Mouse (Mus musculus): Measurements from ENCODE around the gene Scd4. TPM values are rescaled to one million over a fixed set of nuclear protein-coding genes. Genes with fewer than 3 reads are reported as not detected.
"Not testable (repeated sequence)": the region's sequence is repeated elsewhere in the genome, so short reads cannot be mapped to it uniquely, and the experiment has no call there.

Scd4 gene
- polyA plus RNA-seq, 1 experiment from 2014 or later, result 0.08 TPM

DNA sequence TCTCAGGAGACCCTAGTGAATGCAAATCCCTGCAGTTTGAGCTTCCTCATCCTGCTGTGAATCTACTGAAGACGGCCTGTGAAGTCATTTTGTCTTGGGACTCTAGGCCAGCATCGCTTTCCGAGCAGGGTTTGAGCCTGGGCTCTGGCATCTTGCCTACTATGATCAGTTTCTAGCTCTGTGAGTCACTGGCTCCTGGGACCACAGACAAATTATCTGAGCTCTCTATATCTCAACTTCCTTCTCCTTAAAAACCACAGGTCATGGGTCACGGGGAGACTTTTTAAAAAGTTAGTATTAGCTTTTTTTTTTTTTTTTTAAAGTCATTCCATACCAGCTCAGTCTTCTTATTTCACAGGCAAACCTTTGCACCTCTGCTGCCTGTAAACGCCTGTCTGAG, 981 bp upstream of the Scd4 start:
- H3K9me3 ChIP-seq, result no peaks in the 10 kb centered on the region
- no peak overlapping the region for H3K4me2 ChIP-seq
- 89% methylated on average over 5 of the region's 5 CpGs for WGBS
- H3K27me3 ChIP-seq (replicated peaks), result no peaks in the 10 kb centered on the region
- H3K4me1 ChIP-seq, result no peaks in the 10 kb centered on the region
- H3K9ac ChIP-seq, result no peak overlapping the region
- no peak for ATAC-seq (replicated peaks)
- H3K36me3 ChIP-seq (replicated peaks), result no peaks in the 10 kb centered on the region
- H3K27ac ChIP-seq, result no peak overlapping the region
- H3K4me3 ChIP-seq, result no peak overlapping the region

DNA sequence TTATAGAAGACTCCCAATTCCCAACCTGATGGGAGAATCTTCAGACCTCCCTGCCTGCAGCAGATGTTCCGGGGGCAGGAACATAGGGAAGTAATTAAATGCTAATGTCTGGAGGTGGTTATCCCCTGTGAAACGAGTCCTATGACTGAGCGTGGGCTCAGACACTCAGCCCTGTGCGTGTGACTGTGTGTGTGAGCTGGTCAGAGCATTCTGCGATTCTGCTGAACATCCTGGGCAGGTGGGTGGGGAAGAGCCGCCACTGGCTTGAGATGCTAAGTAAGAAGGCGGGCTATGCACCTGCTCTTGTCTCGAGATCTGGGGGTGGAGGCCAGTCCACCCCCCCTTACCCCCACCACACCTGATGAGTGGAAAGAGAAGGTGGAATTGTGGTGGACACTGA, 566 bp upstream of the Scd4 start:
- H3K4me1 ChIP-seq, result no peaks in the 10 kb centered on the region
- H3K36me3 ChIP-seq (replicated peaks), result no peaks in the 10 kb centered on the region
- no peaks in the 10 kb centered on the region for H3K9me3 ChIP-seq
- no peak overlapping the region for H3K4me3 ChIP-seq
- no peak overlapping the region for H3K9ac ChIP-seq
- ATAC-seq (replicated peaks), result no peak
- 81% methylated on average over 8 of the region's 8 CpGs for WGBS
- H3K27me3 ChIP-seq (replicated peaks), result no peaks in the 10 kb centered on the region
- no peak overlapping the region for H3K27ac ChIP-seq
- no peak overlapping the region for H3K4me2 ChIP-seq

DNA sequence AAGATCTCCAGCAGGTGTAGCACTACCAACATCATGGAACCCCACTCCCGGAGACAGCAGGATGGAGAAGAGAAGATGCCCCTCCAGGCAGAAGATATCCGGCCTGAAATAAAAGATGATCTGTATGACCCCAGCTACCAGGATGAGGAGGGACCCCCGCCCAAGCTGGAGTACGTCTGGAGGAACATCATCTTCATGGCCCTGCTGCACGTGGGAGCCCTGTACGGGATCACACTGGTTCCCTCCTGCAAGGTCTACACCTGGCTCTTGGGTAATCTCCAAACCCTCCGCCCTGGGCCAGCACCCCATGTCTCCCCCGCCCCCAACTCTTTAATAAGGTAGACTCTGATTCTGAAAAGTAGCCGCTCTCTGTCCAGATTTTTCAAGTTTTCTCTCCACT, 1.1 kb downstream of the Scd4 start:
- ATAC-seq (replicated peaks), result no peak
- 94% methylated on average over 9 of the region's 9 CpGs for WGBS
- no peak overlapping the region for H3K27ac ChIP-seq
- no peaks in the 10 kb centered on the region for H3K4me1 ChIP-seq
- H3K9me3 ChIP-seq, result no peaks in the 10 kb centered on the region
- no peaks in the 10 kb centered on the region for H3K27me3 ChIP-seq (replicated peaks)
- no peak overlapping the region for H3K9ac ChIP-seq
- H3K4me3 ChIP-seq, result no peak overlapping the region
- no peak overlapping the region for H3K4me2 ChIP-seq
- H3K36me3 ChIP-seq (replicated peaks), result no peaks in the 10 kb centered on the region

DNA sequence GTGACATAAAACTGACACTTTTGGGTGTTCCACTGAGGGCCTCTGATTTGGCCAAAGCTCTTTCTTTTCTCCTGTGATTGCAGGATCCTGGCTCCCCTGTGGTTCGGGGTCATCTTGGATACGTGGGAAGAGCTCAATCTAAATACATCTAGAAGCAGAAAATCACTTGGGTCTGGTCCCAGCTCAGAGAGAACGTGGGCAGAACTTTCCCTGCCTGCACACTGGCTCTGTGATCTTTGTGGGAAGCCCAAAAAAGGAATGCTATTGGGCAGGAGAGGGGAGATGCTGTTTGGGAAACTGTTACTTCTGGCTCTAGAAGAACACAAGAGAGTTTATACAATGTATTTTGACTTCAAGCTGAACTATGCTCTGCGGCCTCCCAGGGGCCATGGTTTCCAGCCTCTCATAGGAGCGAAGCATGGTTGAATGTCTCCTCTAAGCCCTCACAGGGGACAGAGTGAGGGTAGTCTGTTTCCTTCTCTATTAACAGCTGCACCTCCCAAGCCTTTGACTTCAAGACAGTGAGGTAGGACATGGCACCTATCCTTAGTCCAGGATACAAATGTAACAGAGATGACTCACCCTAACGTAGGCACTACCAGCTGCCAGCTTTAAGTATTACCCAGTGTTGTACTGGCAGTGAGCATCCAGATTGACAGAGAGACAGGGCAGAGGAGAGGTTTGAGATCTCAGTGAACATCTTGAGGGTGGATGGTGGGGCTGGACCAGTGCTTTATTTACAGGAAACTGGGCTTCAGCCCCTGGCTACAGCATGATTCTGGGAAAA, 3.2 kb downstream of the Scd4 start:
- Histone ChIP-seq H3K4me1 (no peaks in the 10 kb centered on the region), H3K9ac (no peak overlapping the region), H3K9me3 (no peaks in the 10 kb centered on the region), H3K4me3 (no peak overlapping the region), H3K27me3 (replicated peaks) (no peaks in the 10 kb centered on the region), H3K4me2 (no peak overlapping the region), H3K27ac (no peak overlapping the region), H3K36me3 (replicated peaks) (no peaks in the 10 kb centered on the region)
- WGBS, result 76% methylated on average over 6 of the region's 6 CpGs
- ATAC-seq (replicated peaks), result no peak

DNA sequence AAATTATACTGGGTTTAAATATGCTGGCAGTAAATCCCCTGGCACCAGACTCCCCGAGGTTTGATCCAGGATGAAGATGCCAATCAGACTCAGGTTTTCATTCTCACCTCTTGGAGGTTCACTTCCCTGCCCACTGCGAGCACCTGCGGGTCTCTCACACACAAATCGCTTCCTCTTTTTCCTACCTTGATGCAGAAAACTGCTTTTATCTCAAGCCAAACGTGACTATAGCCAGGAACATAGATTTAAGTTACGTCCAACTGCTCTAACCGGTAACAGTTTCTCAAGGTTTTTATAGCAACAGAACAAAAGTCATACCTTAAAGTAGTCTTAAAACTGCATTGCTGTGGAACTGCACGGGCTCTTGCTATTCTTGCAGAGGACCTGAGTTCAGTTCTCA, 16.8 kb downstream of the Scd4 start:
- no peaks in the 10 kb centered on the region for H3K4me1 ChIP-seq
- WGBS, result 89% methylated on average over 8 of the region's 8 CpGs
- H3K36me3 ChIP-seq (replicated peaks), result no peaks in the 10 kb centered on the region
- no peaks in the 10 kb centered on the region for H3K27me3 ChIP-seq (replicated peaks)
- H3K4me3 ChIP-seq, result no peak overlapping the region
- no peak overlapping the region for H3K4me2 ChIP-seq
- no peaks in the 10 kb centered on the region for H3K9me3 ChIP-seq
- no peak for ATAC-seq (replicated peaks)
- H3K9ac ChIP-seq, result no peak overlapping the region
- H3K27ac ChIP-seq, result no peak overlapping the region

DNA sequence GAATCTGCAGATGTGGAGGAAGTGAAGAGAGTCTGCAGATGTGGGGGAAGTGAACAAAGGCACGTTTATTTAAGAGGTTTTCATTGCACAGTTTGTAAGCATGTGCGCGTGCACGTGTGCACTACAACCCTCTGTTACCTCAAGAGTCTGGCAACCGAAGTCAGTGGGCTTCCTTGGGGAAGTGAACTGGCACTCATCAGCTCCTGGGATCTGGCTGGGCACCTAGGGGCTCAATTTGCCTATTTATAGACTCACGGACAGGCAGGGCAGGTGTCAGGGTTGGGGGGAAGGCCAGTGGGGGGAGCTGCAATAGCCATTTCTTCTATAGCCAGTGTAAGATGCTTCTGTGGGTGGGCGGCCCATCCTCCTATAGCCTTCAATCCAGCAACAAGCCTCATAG, 18.9 kb downstream of the Scd4 start:
- Histone ChIP-seq H3K9me3 (no peaks in the 10 kb centered on the region), H3K4me1 (no peaks in the 10 kb centered on the region), H3K27ac (no peak overlapping the region), H3K4me3 (no peak overlapping the region), H3K9ac (no peak overlapping the region), H3K4me2 (no peak overlapping the region), H3K27me3 (replicated peaks) (no peaks in the 10 kb centered on the region), H3K36me3 (replicated peaks) (no peaks in the 10 kb centered on the region)
- ATAC-seq (replicated peaks), result no peak
- WGBS, result 77% methylated on average over 7 of the region's 7 CpGs

DNA sequence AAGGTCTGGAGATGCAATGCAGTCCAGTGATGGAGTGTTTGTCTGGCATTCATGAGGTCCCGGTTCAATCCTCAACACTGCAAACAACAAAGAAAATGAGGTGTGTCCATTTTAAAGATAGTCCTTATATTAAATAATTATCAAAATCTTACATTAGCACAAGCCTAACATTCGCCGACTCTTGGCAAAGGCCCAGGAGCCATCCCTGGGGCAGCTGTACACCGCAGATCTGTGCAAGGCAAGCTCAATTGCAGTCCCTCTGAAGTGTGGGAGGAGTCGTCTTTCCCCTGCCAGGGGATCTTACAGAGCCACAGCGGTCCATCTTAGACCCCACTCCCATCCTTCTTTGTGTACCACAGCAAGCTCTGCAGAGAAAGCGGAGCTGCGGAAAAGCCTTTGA, 25.8 kb downstream of the Scd4 start:
- Histone ChIP-seq H3K9me3 (no peaks in the 10 kb centered on the region), H3K27ac (no peak overlapping the region), H3K9ac (no peak overlapping the region), H3K4me2 (no peak overlapping the region), H3K4me1 (peaks cover 3% of the 10 kb centered on the region; the same call in 1 of the 2 replicates), H3K36me3 (replicated peaks) (no peaks in the 10 kb centered on the region), H3K27me3 (replicated peaks) (no peaks in the 10 kb centered on the region), H3K4me3 (no peak overlapping the region)
- no peak for ATAC-seq (replicated peaks)
- WGBS, result 38% methylated on average over 8 of the region's 8 CpGs

DNA sequence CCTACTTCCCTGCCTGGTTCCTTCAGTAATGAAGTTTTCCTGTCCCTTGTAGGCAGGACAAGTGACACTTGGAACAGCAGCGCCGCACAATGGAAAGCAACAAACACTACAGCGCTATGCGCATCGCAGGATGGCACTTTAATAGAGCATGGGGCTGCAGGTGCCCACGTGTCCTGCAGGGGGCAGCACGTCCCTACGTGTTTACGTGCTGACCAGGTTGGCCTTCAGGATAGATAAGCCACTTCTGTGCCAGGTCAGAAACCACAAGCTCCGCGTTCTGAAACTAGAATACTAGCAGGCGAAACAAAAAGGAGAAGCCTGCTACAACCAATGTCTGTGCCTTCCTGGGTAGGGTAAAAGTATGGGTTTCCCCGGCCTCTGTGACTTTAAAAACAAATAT, 30.6 kb downstream of the Scd4 start:
- ATAC-seq (replicated peaks), result no peak
- peaks cover 3% of the 10 kb centered on the region; the same call in 1 of the 2 replicates for H3K4me1 ChIP-seq
- no peak overlapping the region for H3K9ac ChIP-seq
- 19% methylated on average over 13 of the region's 13 CpGs for WGBS
- H3K27ac ChIP-seq, result no peak overlapping the region
- H3K9me3 ChIP-seq, result no peaks in the 10 kb centered on the region
- H3K4me2 ChIP-seq, result no peak overlapping the region
- H3K4me3 ChIP-seq, result no peak overlapping the region
- no peaks in the 10 kb centered on the region for H3K36me3 ChIP-seq (replicated peaks)
- H3K27me3 ChIP-seq (replicated peaks), result no peaks in the 10 kb centered on the region

DNA sequence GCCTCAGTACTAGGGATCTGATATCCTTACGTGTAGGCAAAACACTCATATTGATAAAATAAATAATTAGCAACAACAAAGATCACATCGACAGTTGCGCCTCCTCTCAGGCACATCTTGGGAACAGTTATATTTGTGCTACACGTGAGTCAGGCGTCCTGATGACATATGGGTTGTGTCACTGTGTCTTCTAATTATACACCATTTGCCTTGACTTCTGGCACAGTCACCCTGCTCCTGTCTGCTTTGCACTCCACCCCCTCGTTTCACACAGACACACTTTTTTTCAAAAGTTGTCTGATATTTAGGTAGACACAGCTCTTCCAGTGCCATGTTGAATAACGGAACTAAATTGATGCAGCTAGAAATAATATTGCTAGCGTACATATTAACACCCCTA, 31.1 kb downstream of the Scd4 start:
- Histone ChIP-seq H3K4me2 (no peak overlapping the region), H3K27ac (no peak overlapping the region), H3K4me1 (no peaks in the 10 kb centered on the region), H3K4me3 (no peak overlapping the region), H3K36me3 (replicated peaks) (no peaks in the 10 kb centered on the region), H3K9ac (no peak overlapping the region), H3K9me3 (no peaks in the 10 kb centered on the region), H3K27me3 (replicated peaks) (no peaks in the 10 kb centered on the region)
- WGBS, result 88% methylated on average over 8 of the region's 8 CpGs
- no peak for ATAC-seq (replicated peaks)

DNA sequence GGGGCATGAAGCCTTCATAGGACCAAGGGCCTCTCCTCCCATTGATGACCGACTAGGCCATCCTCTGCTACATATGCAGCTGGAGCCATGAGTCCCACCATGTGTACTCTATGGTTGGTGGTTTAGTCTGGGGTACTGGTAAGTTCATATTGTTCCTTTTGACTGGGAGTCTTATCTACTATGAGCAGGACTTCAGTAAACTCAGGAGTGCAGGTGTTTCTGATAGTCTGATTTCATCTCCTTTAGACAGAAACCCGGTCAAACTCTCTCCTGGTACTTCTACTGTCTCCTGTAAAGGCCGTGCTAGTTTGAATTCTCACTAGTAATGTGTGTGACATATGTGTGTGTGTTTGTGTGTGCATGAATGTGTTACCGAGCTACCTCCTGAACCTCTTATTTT, 32.8 kb downstream of the Scd4 start:
- Histone ChIP-seq H3K4me3 (no peak overlapping the region), H3K27me3 (replicated peaks) (no peaks in the 10 kb centered on the region), H3K36me3 (replicated peaks) (no peaks in the 10 kb centered on the region), H3K9me3 (no peaks in the 10 kb centered on the region), H3K27ac (no peak overlapping the region), H3K9ac (no peak overlapping the region), H3K4me1 (no peaks in the 10 kb centered on the region), H3K4me2 (no peak overlapping the region)
- 91% methylated on average over 4 of the region's 4 CpGs for WGBS
- no peak for ATAC-seq (replicated peaks)

DNA sequence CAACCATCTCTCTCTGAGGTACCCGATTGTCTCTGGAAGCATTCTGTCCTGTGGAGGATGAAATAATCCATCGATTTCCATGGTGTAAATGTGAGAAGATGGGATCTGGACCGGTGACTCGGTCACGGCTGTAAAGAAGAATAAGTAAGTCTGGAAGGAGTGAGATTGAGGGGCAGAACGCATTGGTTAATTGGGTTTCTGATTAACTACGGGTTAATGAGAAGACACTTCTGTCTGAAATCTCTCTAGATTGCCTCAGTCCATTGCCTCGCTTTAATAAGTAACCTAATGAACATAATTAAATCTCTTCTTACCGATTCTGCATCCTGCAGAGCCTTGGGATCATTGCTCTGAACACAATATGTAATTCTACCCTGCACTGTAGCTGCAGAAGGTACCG, 34.2 kb downstream of the Scd4 start:
- H3K27ac ChIP-seq; H3K4me2 ChIP-seq; ATAC-seq (replicated peaks); H3K4me1 ChIP-seq; H3K27me3 ChIP-seq (replicated peaks); H3K36me3 ChIP-seq (replicated peaks); H3K9me3 ChIP-seq; H3K9ac ChIP-seq; H3K4me3 ChIP-seq: not testable (repeated sequence)
- WGBS, result 70% methylated on average over 10 of the region's 10 CpGs

DNA sequence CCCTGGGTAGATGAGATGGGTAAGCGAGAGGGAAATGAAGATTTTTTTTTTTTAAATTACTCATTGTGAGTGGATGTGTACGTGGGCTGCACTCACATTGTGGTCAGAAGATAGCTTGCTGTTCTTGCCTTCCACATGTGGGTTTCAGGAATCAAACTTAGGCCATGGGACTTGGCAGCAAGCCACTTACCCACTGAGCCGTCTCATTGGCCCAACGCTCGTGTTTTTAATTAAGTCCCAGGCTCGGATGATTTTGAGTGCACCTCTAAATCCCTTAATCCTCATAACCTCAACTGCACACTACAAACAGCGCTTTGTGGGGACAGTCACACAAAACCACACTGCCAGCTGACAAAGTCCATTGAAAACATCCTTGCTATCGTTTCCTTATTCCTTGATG, 36.5 kb downstream of the Scd4 start:
- Histone ChIP-seq H3K4me1 (no peaks in the 10 kb centered on the region), H3K4me2 (no peak overlapping the region), H3K4me3 (no peak overlapping the region), H3K9ac (no peak overlapping the region), H3K27ac (no peak overlapping the region), H3K9me3 (no peaks in the 10 kb centered on the region), H3K36me3 (replicated peaks) (no peaks in the 10 kb centered on the region), H3K27me3 (replicated peaks) (no peaks in the 10 kb centered on the region)
- no peak for ATAC-seq (replicated peaks)
- WGBS, result 48% methylated on average over 8 of the region's 8 CpGs

DNA sequence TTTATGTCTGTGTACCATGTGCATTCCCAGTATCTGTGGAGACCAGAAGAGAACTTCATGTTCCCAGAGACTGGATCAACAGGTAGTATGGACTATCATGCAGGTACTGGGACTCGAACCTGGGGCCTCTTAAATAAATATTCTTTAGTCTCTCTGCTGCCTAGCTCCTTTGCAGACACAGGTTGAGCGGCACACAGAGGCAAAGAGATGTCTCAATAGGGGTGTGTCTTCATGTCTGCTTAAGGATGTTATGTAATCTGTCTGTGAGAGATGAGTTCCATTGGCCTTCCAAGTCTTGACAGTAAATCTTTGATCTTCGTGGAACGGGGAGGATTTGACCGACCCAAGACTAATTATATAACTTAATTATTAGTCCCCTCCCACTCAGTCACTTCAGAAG, 37.3 kb downstream of the Scd4 start:
- WGBS, result 77% methylated on average over 5 of the region's 5 CpGs
- Histone ChIP-seq H3K27ac (no peak overlapping the region), H3K27me3 (replicated peaks) (no peaks in the 10 kb centered on the region), H3K4me3 (no peak overlapping the region), H3K4me1 (no peaks in the 10 kb centered on the region), H3K36me3 (replicated peaks) (no peaks in the 10 kb centered on the region), H3K9me3 (no peaks in the 10 kb centered on the region), H3K4me2 (no peak overlapping the region), H3K9ac (no peak overlapping the region)
- no peak for ATAC-seq (replicated peaks)

Data from midbrain, embryonic 15.5 days (tissue).